Mouse (Mus musculus): ENCODE data around the gene Dlx5.
A peak's percentile ranks its signal among the peaks of the same experiment; 100 is the strongest.

Gene Dlx5

GRCm38 (mm10) chr6:6876231-6876630, 5.7 kb downstream of the Dlx5 start:
- DNase-seq (ENCODE audit: low spot score): no peak

- no peak for DNase-seq (ENCODE audit: low spot score)
These were observed 6.2 kb downstream of the Dlx5 start for GRCm38 (mm10) chr6:6875676-6876075.

- no peak for DNase-seq (ENCODE audit: low spot score)
These were observed 6.7 kb downstream of the Dlx5 start for GRCm38 (mm10) chr6:6875136-6875535.

GRCm38 (mm10) chr6:6874073-6874771, 7.7 kb downstream of the Dlx5 start:
- DNase-seq (ENCODE audit: low spot score): no peak

GRCm38 (mm10) chr6:6873476-6874072, 8.3 kb downstream of the Dlx5 start:
- DNase-seq (ENCODE audit: low spot score): no peak

GRCm38 (mm10) chr6:6872873-6873272, 9.0 kb downstream of the Dlx5 start:
- no peak for DNase-seq (ENCODE audit: low spot score)

GRCm38 (mm10) chr6:6871692-6872091, 10.2 kb downstream of the Dlx5 start:
- DNase-seq (ENCODE audit: low spot score): no peak

- DNase-seq (ENCODE audit: low spot score): no peak
These were observed 10.9 kb downstream of the Dlx5 start for GRCm38 (mm10) chr6:6870876-6871420.

- DNase-seq (ENCODE audit: low spot score): no peak
These were observed 11.7 kb downstream of the Dlx5 start for GRCm38 (mm10) chr6:6869961-6870800.

- DNase-seq (ENCODE audit: low spot score): no peak
These were observed 12.7 kb downstream of the Dlx5 start for GRCm38 (mm10) chr6:6869041-6869685.

- DNase-seq (ENCODE audit: low spot score): no peak
These were observed 14.9 kb downstream of the Dlx5 start for GRCm38 (mm10) chr6:6867031-6867430.

GRCm38 (mm10) chr6:6864441-6865440, 17.1 kb downstream of the Dlx5 start:
- no peak for DNase-seq (ENCODE audit: low spot score)

GRCm38 (mm10) chr6:6863955-6864354, 17.9 kb downstream of the Dlx5 start:
- no peak for DNase-seq (ENCODE audit: low spot score)

- DNase-seq (ENCODE audit: low spot score): peak; percentile 38
These were observed 18.6 kb downstream of the Dlx5 start, which contains the start of gene Dlx6 for GRCm38 (mm10) chr6:6863160-6863870. Gene Dlx6 (plus strand): TSS chr6:6863334.

- peak; percentile 31 for DNase-seq (ENCODE audit: low spot score)
These were observed 19.3 kb downstream of the Dlx5 start for GRCm38 (mm10) chr6:6862611-6863010.

- no peak for DNase-seq (ENCODE audit: low spot score)
These were observed 20.0 kb downstream of the Dlx5 start for GRCm38 (mm10) chr6:6861798-6862428.

- no peak for DNase-seq (ENCODE audit: low spot score)
These were observed 20.6 kb downstream of the Dlx5 start for GRCm38 (mm10) chr6:6861086-6861797.

- no peak for DNase-seq (ENCODE audit: low spot score)
These were observed 21.3 kb downstream of the Dlx5 start for GRCm38 (mm10) chr6:6860411-6861085.

Measured in ovary, postnatal 36 days (tissue).